Mouse (Mus musculus) kidney, adult 2 months (tissue): ENCODE results near the gene Naa50. TPM values are rescaled to one million over a fixed set of nuclear protein-coding genes. Genes with fewer than 3 reads are reported as not detected.

ENCODE experiments used
- DNase-seq: peaks from one replicate; pipeline ENCODE4 v3.0.0; 2021
- H3K27ac ChIP-seq: fragments of 200-500 bp; 2 replicates; pipeline ENCODE4 v1.5.1; 2012; ENCODE audit warnings: low read depth, low read length, control low read depth, inconsistent platforms; ENCODE audit not compliant: insufficient read depth
- H3K27me3 ChIP-seq: fragments of 200-500 bp; replicated peaks from 2 replicates; pipeline ENCODE4 v1.6.1; 2012; ENCODE audit warnings: mild to moderate bottlenecking, moderate library complexity, low read length, inconsistent platforms; ENCODE audit not compliant: control insufficient read depth, insufficient read depth
- H3K36me3 ChIP-seq: fragments of 200-500 bp; 2 replicates; pipeline ENCODE4 v1.6.1; 2012; ENCODE audit warnings: mild to moderate bottlenecking, moderate library complexity, low read length, inconsistent platforms; ENCODE audit not compliant: control insufficient read depth, insufficient read depth
- H3K4me1 ChIP-seq: fragments of 200-500 bp; 2 replicates; pipeline ENCODE4 v1.6.1; 2011; ENCODE audit warnings: low read length; ENCODE audit not compliant: control insufficient read depth, insufficient read depth
- H3K4me3 ChIP-seq: fragments of 200-500 bp; 2 replicates; pipeline ENCODE4 v1.5.1; 2011; ENCODE audit warnings: mild to moderate bottlenecking, low read depth, low read length, control low read depth; ENCODE audit not compliant: insufficient read depth
- CTCF ChIP-seq: fragments of 200-500 bp; conservative IDR thresholded peaks from 2 replicates; pipeline ENCODE4 v1.5.1; 2011; ENCODE audit warnings: low read depth, mild to moderate bottlenecking, control low read depth, low read length, moderate library complexity, mixed read lengths; ENCODE audit not compliant: insufficient read depth, insufficient read length
- POLR2A ChIP-seq: fragments of 200-500 bp; IDR thresholded peaks from one replicate; pipeline ENCODE4 v1.6.1; 2011; ENCODE audit warnings: low read depth, low read length, control low read depth
- WGBS: fragments of 180-500 bp; shearing (Covaris S2); methylation state at CpG from one replicate; pipeline ENCODE4 v1.1.7; 2018; 5-methylcytosine and 5-hydroxymethylcytosine counted together
- polyA plus RNA-seq: library from polyadenylated mRNA; depleted of rRNA; stranded (reverse); fragments of >200 nt; gene quantifications from 2 replicates; pipeline ENCODE4 v1.2.3, GENCODE M21; 2012

Naa50 gene
- polyA plus RNA-seq, 1 experiment: 9.3 TPM

GRCm38 (mm10) chr16:44178555-44178954, 38.9 kb downstream of the Naa50 start:
- TF ChIP-seq POLR2A (no peak), CTCF (no peak)
- H3K27ac ChIP-seq: no peak overlapping the region
- H3K4me3 ChIP-seq: no peak overlapping the region
- H3K4me1 ChIP-seq: peaks cover 7% of the 10 kb centered on the region; the same call in 1 of the 2 replicates
- H3K36me3 ChIP-seq: no peaks in the 10 kb centered on the region; the same call in 1 of the 2 replicates
- no peaks in the 10 kb centered on the region for H3K27me3 ChIP-seq
- 40% methylated on average over 1 of the region's 1 CpGs for WGBS
- DNase-seq: no peak

GRCm38 (mm10) chr16:44182597-44182996, 43.0 kb downstream of the Naa50 start:
- no peak for DNase-seq
- Histone ChIP-seq H3K4me3 (no peak overlapping the region), H3K4me1 (no peaks in the 10 kb centered on the region), H3K36me3 (no peaks in the 10 kb centered on the region; the same call in 1 of the 2 replicates), H3K27me3 (no peaks in the 10 kb centered on the region), H3K27ac (no peak overlapping the region)
- TF ChIP-seq CTCF: no peak
- WGBS: 83% methylated on average over 1 of the region's 1 CpGs

- no peak for DNase-seq
- no peaks in the 10 kb centered on the region for H3K36me3 ChIP-seq
- H3K4me1 ChIP-seq: no peaks in the 10 kb centered on the region
- TF ChIP-seq CTCF (no peak), POLR2A (no peak)
- no peaks in the 10 kb centered on the region for H3K27me3 ChIP-seq
- H3K27ac ChIP-seq: no peak overlapping the region
- H3K4me3 ChIP-seq: no peak overlapping the region
- 70% methylated on average over 3 of the region's 3 CpGs for WGBS
Observed at GRCm38 (mm10) chr16:44184769-44185168, 45.1 kb downstream of the Naa50 start.

- Histone ChIP-seq H3K27ac (no peak overlapping the region), H3K36me3 (no peaks in the 10 kb centered on the region), H3K27me3 (no peaks in the 10 kb centered on the region), H3K4me1 (no peaks in the 10 kb centered on the region), H3K4me3 (no peak overlapping the region)
- 92% methylated on average over 4 of the region's 4 CpGs for WGBS
- no peak for TF ChIP-seq POLR2A
- TF ChIP-seq CTCF: no peak
- no peak for DNase-seq
Observed at GRCm38 (mm10) chr16:44187172-44187571, 47.5 kb downstream of the Naa50 start.

- Histone ChIP-seq H3K4me1 (0 out of 2 replicates have a peak, but pooled peaks cover 2% of the 10 kb centered on the region), H3K36me3 (no peaks in the 10 kb centered on the region), H3K4me3 (no peak overlapping the region), H3K27me3 (no peaks in the 10 kb centered on the region), H3K27ac (no peak overlapping the region)
- WGBS: 84% methylated on average over 3 of the region's 3 CpGs
- TF ChIP-seq POLR2A (no peak), CTCF (no peak)
- DNase-seq: no peak
Observed at GRCm38 (mm10) chr16:44188766-44189165, 49.1 kb downstream of the Naa50 start.

- WGBS: 88% methylated on average over 6 of the region's 6 CpGs
- Histone ChIP-seq H3K4me3 (no peak overlapping the region), H3K4me1 (0 out of 2 replicates have a peak, but pooled peaks cover 2% of the 10 kb centered on the region), H3K27ac (no peak overlapping the region), H3K36me3 (no peaks in the 10 kb centered on the region), H3K27me3 (no peaks in the 10 kb centered on the region)
- TF ChIP-seq POLR2A (no peak), CTCF (no peak)
- no peak for DNase-seq
Observed at GRCm38 (mm10) chr16:44190032-44190431, 50.4 kb downstream of the Naa50 start.

GRCm38 (mm10) chr16:44190968-44191367, 51.3 kb downstream of the Naa50 start:
- Histone ChIP-seq H3K27me3 (no peaks in the 10 kb centered on the region), H3K27ac (no peak overlapping the region), H3K4me1 (0 out of 2 replicates have a peak, but pooled peaks cover 2% of the 10 kb centered on the region), H3K36me3 (no peaks in the 10 kb centered on the region), H3K4me3 (no peak overlapping the region)
- WGBS: 94% methylated on average over 2 of the region's 2 CpGs
- TF ChIP-seq POLR2A (no peak), CTCF (no peak)
- DNase-seq: no peak
